Mouse (Mus musculus) lung, adult 2 months (tissue): ENCODE results near the gene Rpn2. TPM values are rescaled to one million over a fixed set of nuclear protein-coding genes. Genes with fewer than 3 reads are reported as not detected.

ENCODE experiments used
- DNase-seq: peaks from one replicate; pipeline ENCODE4 v3.0.0; 2022
- H3K4me1 ChIP-seq: fragments of 200-500 bp; 2 replicates; pipeline ENCODE4 v1.6.1; 2011; ENCODE audit warnings: low read length; ENCODE audit not compliant: control insufficient read depth, insufficient read depth
- H3K4me3 ChIP-seq: fragments of 200-500 bp; replicated peaks from 2 replicates; pipeline ENCODE3; 2011; ENCODE audit warnings: low read depth, mild to moderate bottlenecking, control low read depth, low read length; ENCODE audit errors: extremely low read depth
- CTCF ChIP-seq: fragments of 200-500 bp; IDR thresholded peaks from 2 replicates; pipeline ENCODE4 v1.5.1; 2011; ENCODE audit warnings: mild to moderate bottlenecking, low read length, control low read depth; ENCODE audit not compliant: insufficient read depth
- POLR2A ChIP-seq: fragments of 200-500 bp; IDR thresholded peaks from 2 replicates; pipeline ENCODE4 v1.6.1; 2011; ENCODE audit warnings: low read depth, mild to moderate bottlenecking, control low read depth, low read length, borderline replicate concordance; ENCODE audit errors: extremely low read depth
- WGBS: fragments of 180-500 bp; shearing (Covaris S2); methylation state at CpG from one replicate; pipeline ENCODE4 v1.1.7; 2018; 5-methylcytosine and 5-hydroxymethylcytosine counted together
- polyA plus RNA-seq: library from polyadenylated mRNA; depleted of rRNA; stranded (reverse); fragments of >200 nt; gene quantifications from 2 replicates; pipeline ENCODE4 v1.2.3, GENCODE M21; 2012; rRNA removed

The Rpn2 gene
- polyA plus RNA-seq, 1 experiment: 205 TPM

DNA sequence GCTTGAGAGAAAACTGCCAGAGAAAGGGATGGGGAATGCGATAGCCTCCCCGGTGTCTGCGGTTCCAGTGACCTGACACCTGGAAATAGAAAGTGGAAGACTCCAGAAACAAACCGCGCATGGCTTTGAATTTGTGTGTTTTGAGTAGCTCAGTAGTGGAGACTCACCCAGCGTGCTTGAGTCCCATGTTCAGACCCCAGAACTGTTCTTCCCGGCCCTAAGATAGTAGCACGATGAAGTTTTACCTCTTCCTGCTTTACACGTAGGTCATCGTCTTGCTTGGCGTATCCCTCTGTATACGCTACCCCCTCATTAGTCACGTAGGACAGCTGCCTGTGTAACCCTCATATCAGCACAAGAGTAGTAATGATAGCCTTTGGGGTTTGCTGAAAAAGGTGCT, 89.2 kb downstream of the Rpn2 start:
- WGBS: 2% methylated on average over 13 of the region's 13 CpGs
- TF ChIP-seq CTCF: no peak
- TF ChIP-seq POLR2A: no peak

DNA sequence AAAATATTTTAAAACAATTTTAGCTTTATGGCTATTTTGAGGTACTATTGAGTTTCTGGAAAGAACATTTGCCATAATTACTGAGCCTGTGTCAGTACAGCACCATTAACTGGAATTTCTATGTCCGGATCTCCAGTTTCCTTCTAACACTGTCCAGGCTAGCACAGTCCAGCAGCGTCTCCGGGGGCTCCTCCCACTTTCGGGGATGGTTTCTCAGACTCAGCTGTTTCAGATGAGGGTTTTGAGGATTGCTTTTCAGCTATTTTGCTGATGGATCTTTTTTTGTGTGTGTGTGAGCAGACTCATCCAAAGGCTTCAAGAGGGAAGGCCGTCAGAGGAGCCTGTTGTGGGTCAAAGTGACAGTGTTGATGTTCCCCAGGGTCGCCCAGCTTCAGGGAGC, 92.9 kb downstream of the Rpn2 start:
- no peak for DNase-seq
- no peak for TF ChIP-seq POLR2A
- TF ChIP-seq CTCF: no peak
- 56% methylated on average over 6 of the region's 6 CpGs for WGBS

More for the DNA sequence above, 89.2 kb downstream of the Rpn2 start:
- peaks cover 11% of the 10 kb centered on the region for H3K4me1 ChIP-seq
- H3K4me3 ChIP-seq: peak overlapping the region; percentile 75
- DNase-seq: no peak

GRCm38 (mm10) chr2:157373681-157374080, 94.9 kb downstream of the Rpn2 start:
- Histone ChIP-seq H3K4me1 (peaks cover 20% of the 10 kb centered on the region), H3K4me3 (no peak overlapping the region)
- 45% methylated on average over 3 of the region's 3 CpGs for WGBS
- peak; percentile 66 for DNase-seq
- TF ChIP-seq POLR2A (no peak), CTCF (no peak)

More for the DNA sequence above, 92.9 kb downstream of the Rpn2 start:
- Histone ChIP-seq H3K4me1 (peaks cover 20% of the 10 kb centered on the region), H3K4me3 (no peak overlapping the region)

- Histone ChIP-seq H3K4me1 (peaks cover 20% of the 10 kb centered on the region), H3K4me3 (no peak overlapping the region)
- no peak for DNase-seq
- TF ChIP-seq CTCF: no peak
- no peak for TF ChIP-seq POLR2A
- 57% methylated on average over 8 of the region's 8 CpGs for WGBS
These were observed 96.2 kb downstream of the Rpn2 start for GRCm38 (mm10) chr2:157375051-157375450.

Other genes starting within 250 kb of the Rpn2 start
- 34.1 and 37.1 TPM in 2 replicates for gene Soga1, start 199.8 kb upstream of the Rpn2 start, polyA plus RNA-seq
- gene Tldc2, start 192.0 kb upstream of the Rpn2 start, polyA plus RNA-seq: not detected in 2 replicates
- 69.9 and 85.8 TPM in 2 replicates for gene Samhd1, start 143.8 kb upstream of the Rpn2 start, polyA plus RNA-seq
- 4.3 TPM in 2 replicates for gene Rbl1, start 74.5 kb upstream of the Rpn2 start, polyA plus RNA-seq
- gene Mroh8, start 532 bp downstream of the Rpn2 start, polyA plus RNA-seq: 0.17 and 0.18 TPM in 2 replicates
- not detected in 2 replicates for gene Ghrh, start 68.5 kb downstream of the Rpn2 start, polyA plus RNA-seq
- gene Manbal, start 88.6 kb downstream of the Rpn2 start, polyA plus RNA-seq: 85.5 and 108 TPM in 2 replicates
- 59.8 and 62.3 TPM in 2 replicates for gene Src, start 139.4 kb downstream of the Rpn2 start, polyA plus RNA-seq